Mouse (Mus musculus) liver, embryonic 13.5 days (tissue): ENCODE measurements around the gene Safb2. TPM values are rescaled to one million over a fixed set of nuclear protein-coding genes. Genes with fewer than 3 reads are reported as not detected.

Experiments
- ATAC-seq: fragments of 200-750 bp; cut with Nextera tagmentation; 2 replicates; pipeline ENCODE4 v1.8.0; 2017; ENCODE audit warnings: low read depth, mild to moderate bottlenecking, moderate number of reproducible peaks, moderate library complexity
- DNase-seq: peaks from one replicate; pipeline ENCODE4 v3.0.0; 2022
- H3K27ac ChIP-seq: fragments of 300-500 bp; sonication (generic); 2 replicates; pipeline ENCODE4 v1.5.1; 2015; ENCODE audit warnings: moderate library complexity, mild to moderate bottlenecking, inconsistent platforms
- H3K27me3 ChIP-seq: fragments of 300-500 bp; sonication (generic); 2 replicates; pipeline ENCODE4 v1.6.1; 2015; ENCODE audit warnings: mild to moderate bottlenecking, inconsistent platforms
- H3K36me3 ChIP-seq: fragments of 300-500 bp; sonication (generic); 2 replicates; pipeline ENCODE4 v1.6.1; 2015; ENCODE audit warnings: mild to moderate bottlenecking, inconsistent platforms
- H3K4me1 ChIP-seq: fragments of 300-500 bp; sonication (generic); replicated peaks from 2 replicates; pipeline ENCODE4 v1.6.1; 2015; ENCODE audit warnings: inconsistent platforms
- H3K4me2 ChIP-seq: fragments of 300-500 bp; sonication (generic); 2 replicates; pipeline ENCODE4 v1.6.1; 2015; ENCODE audit warnings: inconsistent platforms, mild to moderate bottlenecking, moderate library complexity
- H3K4me3 ChIP-seq: fragments of 300-500 bp; sonication (generic); replicated peaks from 2 replicates; pipeline ENCODE4 v1.5.1; 2015; ENCODE audit warnings: mild to moderate bottlenecking, inconsistent platforms
- H3K9ac ChIP-seq: fragments of 300-500 bp; sonication (generic); 2 replicates; pipeline ENCODE4 v1.6.1; 2015; ENCODE audit warnings: mild to moderate bottlenecking, inconsistent platforms
- H3K9me3 ChIP-seq: fragments of 300-500 bp; sonication (generic); replicated peaks from 2 replicates; pipeline ENCODE4 v1.6.1; 2016; ENCODE audit warnings: inconsistent platforms
- WGBS: fragments of 180-500 bp; shearing (Covaris S2); methylation state at CpG from one replicate; pipeline ENCODE4 v1.1.7; 2015; ENCODE audit not compliant: insufficient replicate concordance; 5-methylcytosine and 5-hydroxymethylcytosine counted together
- polyA plus RNA-seq: library from polyadenylated mRNA; unstranded; fragments of >200 nt; fragmentation: Nextera tagmentation; extraction: Ambion mirVana; gene quantifications from 2 replicates; pipeline ENCODE4 v1.2.1, GENCODE M21; 2015

The Safb2 gene
- polyA plus RNA-seq, 1 experiment from 2014 or later, result 37.5 TPM

DNA sequence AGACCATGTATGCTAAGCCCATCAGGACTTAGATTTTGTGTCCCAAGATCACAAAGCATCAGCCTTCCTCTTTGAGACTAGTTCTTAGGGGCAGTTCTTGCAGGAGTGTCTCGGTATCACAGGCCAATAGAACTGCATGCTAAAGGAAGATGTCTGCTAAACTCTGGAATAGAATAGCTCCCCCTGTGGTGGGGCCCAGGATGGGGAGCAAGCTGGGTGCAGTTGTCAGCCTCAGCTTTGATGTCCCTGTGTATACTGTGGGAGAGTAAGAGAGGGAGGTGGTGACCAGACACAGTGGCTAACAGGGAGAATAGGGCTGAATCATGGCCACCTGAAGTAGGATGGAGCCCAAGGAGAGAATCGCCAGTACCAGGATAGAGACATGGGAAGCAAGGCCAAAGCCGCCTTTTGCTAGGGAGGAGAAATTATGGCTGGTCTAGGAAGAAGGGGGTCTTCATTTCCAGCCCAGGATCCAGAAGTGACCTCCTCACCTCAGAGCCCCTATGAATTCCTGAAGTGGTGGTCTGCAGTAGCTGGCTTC lies 40.6 kb downstream of the Safb2 start:
- H3K27me3 ChIP-seq, result peaks cover 7% of the 10 kb centered on the region; the same call in 1 of the 2 replicates
- no peaks in the 10 kb centered on the region for H3K36me3 ChIP-seq
- H3K9me3 ChIP-seq, result no peaks in the 10 kb centered on the region
- no peak overlapping the region for H3K4me3 ChIP-seq
- no peak overlapping the region for H3K9ac ChIP-seq
- H3K27ac ChIP-seq, result no peak overlapping the region
- WGBS, result 54% methylated on average over 3 of the region's 3 CpGs
- DNase-seq (no peak), ATAC-seq (no peak)
- H3K4me2 ChIP-seq, result no peak overlapping the region
- peaks cover 8% of the 10 kb centered on the region; the same call in 1 of the 2 replicates for H3K4me1 ChIP-seq

DNA sequence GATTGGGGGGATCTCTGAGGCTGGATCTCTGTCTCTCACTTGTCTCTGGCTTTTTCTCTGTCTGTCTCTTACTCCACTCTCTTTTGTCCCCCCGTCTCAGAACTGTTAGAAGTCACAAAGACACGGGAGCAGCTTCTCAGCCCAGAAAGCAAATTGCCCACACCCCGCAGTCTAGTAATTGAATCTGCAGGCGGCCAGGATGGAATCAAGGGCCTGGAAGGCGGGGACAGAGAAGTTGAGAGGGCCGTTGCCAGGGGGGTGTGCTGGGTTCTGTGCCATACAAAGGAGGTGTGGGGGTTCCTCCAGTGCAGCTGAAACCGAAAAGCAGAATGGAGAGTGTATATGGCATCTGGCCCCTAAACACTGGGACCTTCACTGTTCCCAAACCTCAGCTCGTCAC lies 41.6 kb downstream of the Safb2 start:
- no peaks in the 10 kb centered on the region for H3K36me3 ChIP-seq
- WGBS, result 48% methylated on average over 8 of the region's 8 CpGs
- DNase-seq, result no peak
- no peak for ATAC-seq
- no peak overlapping the region for H3K4me3 ChIP-seq
- H3K4me1 ChIP-seq, result peaks cover 8% of the 10 kb centered on the region; the same call in 1 of the 2 replicates
- no peak overlapping the region for H3K4me2 ChIP-seq
- H3K9ac ChIP-seq, result no peak overlapping the region
- peaks cover 7% of the 10 kb centered on the region; the same call in 1 of the 2 replicates for H3K27me3 ChIP-seq
- H3K27ac ChIP-seq, result no peak overlapping the region
- H3K9me3 ChIP-seq, result no peaks in the 10 kb centered on the region

DNA sequence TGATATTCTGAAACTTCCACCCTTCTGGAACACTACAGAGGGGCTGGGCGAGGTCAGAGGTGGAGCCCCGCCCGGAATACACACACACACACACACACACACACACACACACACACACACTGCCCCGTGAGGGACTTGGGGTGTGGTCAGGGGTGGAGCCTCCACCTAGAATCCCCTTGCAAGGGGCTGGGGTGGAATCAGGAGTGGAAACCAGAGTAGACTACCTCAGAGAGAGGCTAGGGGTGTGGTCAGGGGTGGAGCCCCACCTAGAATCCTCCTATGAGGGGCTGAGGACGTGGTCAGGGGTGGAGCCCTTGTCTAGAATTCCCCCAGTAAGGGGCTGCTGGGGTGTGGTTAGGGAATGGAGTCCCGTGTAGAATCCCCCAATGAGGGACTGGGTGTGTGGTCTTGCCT lies 43.8 kb downstream of the Safb2 start:
- Histone ChIP-seq H3K9me3 (no peaks in the 10 kb centered on the region), H3K27me3 (peaks cover 12% of the 10 kb centered on the region; the same call in 1 of the 2 replicates), H3K36me3 (no peaks in the 10 kb centered on the region), H3K4me1 (peaks cover 4% of the 10 kb centered on the region; the same call in 1 of the 2 replicates), H3K9ac (no peak overlapping the region), H3K27ac (no peak overlapping the region), H3K4me2 (no peak overlapping the region), H3K4me3 (no peak overlapping the region)
- WGBS, result 22% methylated on average over 6 of the region's 6 CpGs
- peak; percentile 43 for ATAC-seq
- no peak for DNase-seq

DNA sequence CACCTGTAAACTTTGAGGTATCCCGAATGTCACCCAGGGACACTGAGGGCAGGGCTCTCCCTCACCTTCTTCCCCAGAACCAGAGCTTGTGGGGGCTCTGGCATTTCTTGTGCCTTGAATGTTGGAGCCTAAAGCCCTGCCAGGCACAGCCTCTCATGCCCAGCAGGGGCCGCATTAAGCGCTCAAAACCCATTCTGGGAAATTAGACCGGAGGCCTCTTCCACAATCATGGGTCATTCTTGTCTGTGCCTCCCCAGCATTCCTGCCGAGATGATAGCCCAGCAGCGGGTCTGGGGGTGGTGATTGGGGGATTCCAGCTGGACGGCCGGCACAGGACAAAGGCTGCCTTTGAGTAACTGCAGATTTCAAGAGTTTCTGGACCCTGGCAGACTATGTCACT lies 46.5 kb downstream of the Safb2 start:
- ATAC-seq, result no peak
- Histone ChIP-seq H3K9me3 (no peaks in the 10 kb centered on the region), H3K4me3 (no peak overlapping the region), H3K36me3 (no peaks in the 10 kb centered on the region), H3K4me2 (no peak overlapping the region), H3K27me3 (peaks cover 12% of the 10 kb centered on the region; the same call in 1 of the 2 replicates), H3K27ac (no peak overlapping the region), H3K9ac (no peak overlapping the region), H3K4me1 (peaks cover 4% of the 10 kb centered on the region; the same call in 1 of the 2 replicates)
- 46% methylated on average over 8 of the region's 8 CpGs for WGBS
- no peak for DNase-seq

DNA sequence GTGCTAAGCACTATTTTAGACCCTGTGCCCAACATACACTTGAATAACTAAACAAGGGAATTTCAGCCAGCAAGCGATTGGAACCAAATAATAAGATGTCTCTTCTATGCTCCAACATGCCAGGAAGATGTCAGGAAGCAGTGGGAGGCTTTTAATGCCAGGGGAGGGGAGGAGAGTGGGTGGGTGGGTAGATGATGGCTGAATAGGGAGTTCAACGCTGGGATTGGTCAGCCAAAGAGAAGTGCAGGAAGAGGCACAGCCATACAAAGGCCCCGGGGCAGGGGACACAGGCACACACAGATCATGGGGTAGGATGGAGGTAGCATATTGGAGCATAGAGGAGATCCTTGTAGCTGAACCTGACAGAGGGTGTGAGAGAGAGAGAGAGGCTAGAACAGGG lies 47.5 kb downstream of the Safb2 start:
- ATAC-seq, result no peak
- Histone ChIP-seq H3K36me3 (no peaks in the 10 kb centered on the region), H3K9ac (no peak overlapping the region), H3K4me2 (no peak overlapping the region), H3K4me3 (no peak overlapping the region), H3K27me3 (0 out of 2 replicates have a peak, but pooled peaks cover 6% of the 10 kb centered on the region), H3K4me1 (peaks cover 4% of the 10 kb centered on the region; the same call in 1 of the 2 replicates), H3K9me3 (no peaks in the 10 kb centered on the region), H3K27ac (no peak overlapping the region)
- no peak for DNase-seq
- 62% methylated on average over 3 of the region's 3 CpGs for WGBS

DNA sequence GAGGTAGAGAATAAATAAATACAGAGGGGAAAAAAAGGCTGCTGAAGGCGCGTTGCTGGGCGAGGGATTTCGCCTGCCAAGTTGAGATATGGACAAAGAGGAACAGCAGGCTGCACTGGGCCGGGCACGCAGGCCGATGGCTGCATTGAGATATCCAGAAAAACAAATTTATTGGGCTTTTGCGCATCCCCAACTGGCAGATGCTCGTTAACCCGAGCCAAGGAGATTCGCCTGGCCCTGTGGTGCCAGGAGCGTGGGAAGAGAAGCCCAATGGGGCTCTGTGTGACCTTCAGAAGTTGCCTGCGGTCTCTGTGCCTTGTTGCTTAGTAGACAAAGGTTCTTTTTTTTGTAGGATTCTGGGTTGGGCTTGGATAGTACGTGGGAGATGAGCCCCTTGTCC lies 48.2 kb downstream of the Safb2 start:
- ATAC-seq (no peak), DNase-seq (no peak)

DNA sequence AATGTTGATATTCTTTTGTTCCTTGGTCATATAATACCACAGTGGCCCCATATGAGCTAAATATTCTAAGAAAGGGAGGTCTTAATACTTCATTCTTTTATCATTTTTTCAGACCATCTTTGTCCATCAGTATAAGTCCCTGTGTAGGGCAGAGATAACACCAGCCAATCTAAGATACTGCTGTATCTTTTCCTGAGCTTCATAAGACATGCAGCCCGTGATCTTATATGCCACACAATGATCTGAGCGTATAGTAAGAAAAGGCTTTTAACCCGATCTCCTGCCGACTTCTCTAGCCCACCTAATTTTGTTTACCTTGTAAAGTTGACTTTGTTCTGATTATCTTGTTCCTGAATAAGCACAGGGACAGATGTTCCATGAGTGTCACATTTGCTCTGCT lies 59.4 kb downstream of the Safb2 start:
- H3K27me3 ChIP-seq, result peaks cover 5% of the 10 kb centered on the region; the same call in 1 of the 2 replicates
- no peak for ATAC-seq
- H3K4me3 ChIP-seq, result no peak overlapping the region
- H3K27ac ChIP-seq, result no peak overlapping the region
- DNase-seq, result no peak
- H3K4me1 ChIP-seq, result no peaks in the 10 kb centered on the region
- WGBS, result 41% methylated on average over 4 of the region's 4 CpGs
- no peak overlapping the region for H3K4me2 ChIP-seq
- H3K36me3 ChIP-seq, result no peaks in the 10 kb centered on the region
- no peak overlapping the region for H3K9ac ChIP-seq
- no peaks in the 10 kb centered on the region for H3K9me3 ChIP-seq

More for the DNA sequence above, 48.2 kb downstream of the Safb2 start:
- no peaks in the 10 kb centered on the region for H3K36me3 ChIP-seq
- H3K9ac ChIP-seq, result no peak overlapping the region
- H3K4me2 ChIP-seq, result no peak overlapping the region
- H3K27ac ChIP-seq, result no peak overlapping the region
- H3K4me1 ChIP-seq, result peaks cover 4% of the 10 kb centered on the region; the same call in 1 of the 2 replicates
- no peaks in the 10 kb centered on the region for H3K9me3 ChIP-seq
- 0 out of 2 replicates have a peak, but pooled peaks cover 6% of the 10 kb centered on the region for H3K27me3 ChIP-seq
- no peak overlapping the region for H3K4me3 ChIP-seq
- WGBS, result 47% methylated on average over 14 of the region's 14 CpGs

DNA sequence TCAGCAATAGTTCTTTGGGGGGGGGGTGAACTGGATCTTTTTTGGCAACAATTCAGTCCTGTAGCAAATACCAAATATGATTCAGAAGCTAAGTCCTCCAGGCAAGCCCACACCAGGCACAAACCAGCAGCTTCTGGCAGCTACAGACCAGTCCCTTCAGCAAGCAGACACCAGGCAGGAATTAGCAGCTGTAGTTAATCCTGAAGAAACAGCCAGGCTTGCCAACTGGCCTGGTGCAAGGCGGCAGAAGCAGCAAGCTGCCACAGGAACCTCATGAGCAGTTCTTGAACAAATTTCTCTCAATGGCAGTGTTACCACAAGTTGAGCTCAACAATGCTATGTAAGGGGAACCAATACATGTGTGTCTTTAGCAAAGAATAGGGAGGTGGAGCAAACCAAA lies 61.6 kb downstream of the Safb2 start:
- ATAC-seq (no peak), DNase-seq (no peak)
- H3K4me2 ChIP-seq, result no peak overlapping the region
- H3K27ac ChIP-seq, result no peak overlapping the region
- no peak overlapping the region for H3K9ac ChIP-seq
- H3K4me3 ChIP-seq, result no peak overlapping the region
- peaks cover 5% of the 10 kb centered on the region for H3K27me3 ChIP-seq
- no peaks in the 10 kb centered on the region for H3K4me1 ChIP-seq
- H3K9me3 ChIP-seq, result no peaks in the 10 kb centered on the region
- H3K36me3 ChIP-seq, result no peaks in the 10 kb centered on the region
- 49% methylated on average over 1 of the region's 1 CpGs for WGBS

DNA sequence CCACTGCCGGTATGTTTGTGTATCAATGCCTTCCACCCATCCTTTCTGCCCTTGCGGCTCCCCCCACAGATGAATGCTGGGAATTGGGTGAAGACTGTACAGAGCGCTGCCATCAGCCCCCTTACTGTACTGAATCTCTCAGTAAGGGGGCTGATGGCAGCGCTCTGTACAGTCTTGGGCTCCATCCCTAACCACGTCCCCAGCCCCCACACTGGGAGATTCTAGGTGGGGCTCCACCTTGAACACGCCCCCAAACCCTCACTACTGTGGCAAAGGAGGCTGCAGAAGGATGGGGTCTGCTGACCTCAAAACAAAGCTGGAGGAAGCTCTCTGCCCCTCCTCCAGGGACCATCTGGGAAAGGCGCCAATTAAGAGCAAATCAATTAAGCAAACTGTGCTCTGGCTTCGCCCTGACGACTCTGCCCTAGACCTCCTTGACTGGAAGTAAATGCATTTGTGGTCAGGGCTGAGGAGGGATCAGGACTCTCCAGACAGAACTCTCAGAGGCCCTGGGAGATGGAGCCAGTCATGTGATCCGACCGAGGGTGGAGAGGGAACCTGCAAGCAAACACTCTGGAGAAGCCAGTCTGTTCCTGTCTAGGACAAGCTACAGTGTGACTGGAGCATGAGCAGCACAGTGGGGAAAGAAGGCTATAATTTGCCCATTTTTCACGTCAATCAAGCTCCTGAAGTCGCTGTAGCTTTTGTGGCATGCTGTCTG lies 68.5 kb downstream of the Safb2 start:
- peaks cover 60% of the 10 kb centered on the region for H3K27me3 ChIP-seq
- H3K9ac ChIP-seq, result no peak overlapping the region
- WGBS, result 10% methylated on average over 13 of the region's 13 CpGs
- H3K27ac ChIP-seq, result no peak overlapping the region
- H3K36me3 ChIP-seq, result no peaks in the 10 kb centered on the region
- no peak overlapping the region for H3K4me3 ChIP-seq
- 0 out of 2 replicates have a peak, but pooled peaks cover 5% of the 10 kb centered on the region for H3K4me1 ChIP-seq
- H3K9me3 ChIP-seq, result no peaks in the 10 kb centered on the region
- DNase-seq (no peak), ATAC-seq (no peak)
- no peak overlapping the region for H3K4me2 ChIP-seq

DNA sequence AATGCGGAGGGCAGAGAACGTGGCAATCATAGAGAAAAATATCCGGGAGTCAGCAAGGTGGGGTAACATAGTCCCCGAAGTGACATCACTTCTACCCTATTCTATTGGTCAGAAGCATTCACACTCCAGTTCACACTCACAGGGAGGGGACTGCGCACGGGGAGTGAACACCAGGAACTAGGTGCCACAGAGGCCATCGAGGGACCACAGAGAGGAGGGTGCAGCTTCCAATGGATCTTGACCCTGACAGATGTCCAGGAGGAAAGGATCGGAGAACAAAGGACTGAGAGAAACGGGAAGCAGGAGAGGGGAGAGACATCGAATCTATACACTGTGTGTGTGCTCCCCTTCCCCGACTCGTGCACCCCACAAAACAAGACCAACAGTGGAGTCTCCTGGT lies 69.5 kb downstream of the Safb2 start:
- Histone ChIP-seq H3K36me3 (no peaks in the 10 kb centered on the region), H3K27me3 (peaks cover 69% of the 10 kb centered on the region), H3K4me1 (0 out of 2 replicates have a peak, but pooled peaks cover 5% of the 10 kb centered on the region), H3K9ac (no peak overlapping the region), H3K4me3 (no peak overlapping the region), H3K4me2 (no peak overlapping the region), H3K27ac (no peak overlapping the region), H3K9me3 (no peaks in the 10 kb centered on the region)
- DNase-seq (no peak), ATAC-seq (no peak)
- 41% methylated on average over 12 of the region's 12 CpGs for WGBS

DNA sequence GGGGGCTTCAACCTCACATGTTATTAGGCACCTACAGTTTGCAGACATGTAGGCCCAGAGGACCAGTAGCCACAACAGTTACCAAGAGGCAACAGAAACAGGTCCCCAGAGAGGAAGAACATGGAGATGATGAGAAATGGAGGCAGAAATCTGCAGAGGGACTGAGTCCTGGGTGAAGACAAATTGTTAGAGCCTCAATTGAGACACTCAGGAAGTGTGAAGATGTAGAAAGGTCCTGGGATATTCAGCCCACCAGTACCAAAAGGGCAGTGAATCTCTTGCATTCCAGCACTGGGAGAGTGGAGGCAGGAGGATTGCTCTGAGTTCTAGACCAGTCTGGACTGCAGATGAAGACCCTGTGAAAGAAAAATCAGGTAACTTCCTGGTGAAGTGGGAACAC lies 70.1 kb downstream of the Safb2 start:
- Histone ChIP-seq H3K4me1 (0 out of 2 replicates have a peak, but pooled peaks cover 5% of the 10 kb centered on the region), H3K9me3 (no peaks in the 10 kb centered on the region), H3K4me3 (no peak overlapping the region), H3K27ac (no peak overlapping the region), H3K36me3 (no peaks in the 10 kb centered on the region), H3K4me2 (no peak overlapping the region), H3K27me3 (peaks cover 75% of the 10 kb centered on the region), H3K9ac (no peak overlapping the region)
- DNase-seq (no peak), ATAC-seq (no peak)
